Mouse (Mus musculus) embryonic facial prominence, embryonic 10.5 days (tissue): ENCODE data around the gene Nsd2. TPM values are rescaled to one million over a fixed set of nuclear protein-coding genes. Genes with fewer than 3 reads are reported as not detected.
"Not testable (repeated sequence)": the region's sequence is repeated elsewhere in the genome, so short reads cannot be mapped to it uniquely, and the experiment has no call there.

Source experiments
- DNase-seq: peaks from one replicate; pipeline ENCODE4 v3.0.0-alpha.2; 2017; ENCODE audit warnings: low spot score
- H3K27ac ChIP-seq: fragments of 300-500 bp; sonication (generic); replicated peaks from 2 replicates; pipeline ENCODE4 v1.5.1; 2016; ENCODE audit warnings: mild to moderate bottlenecking
- H3K27me3 ChIP-seq: fragments of 300-500 bp; sonication (generic); replicated peaks from 2 replicates; pipeline ENCODE4 v1.6.1; 2016; ENCODE audit warnings: low read depth, mild to moderate bottlenecking; ENCODE audit not compliant: poor library complexity, severe bottlenecking
- H3K36me3 ChIP-seq: fragments of 300-500 bp; sonication (generic); replicated peaks from 2 replicates; pipeline ENCODE4 v1.6.1; 2016; ENCODE audit warnings: mild to moderate bottlenecking, moderate library complexity
- H3K4me1 ChIP-seq: fragments of 300-500 bp; sonication (generic); 2 replicates; pipeline ENCODE4 v1.6.1; 2016
- H3K4me3 ChIP-seq: fragments of 300-500 bp; sonication (generic); 2 replicates; pipeline ENCODE4 v1.5.1; 2016; ENCODE audit warnings: mild to moderate bottlenecking, moderate library complexity
- H3K9me3 ChIP-seq: fragments of 300-500 bp; sonication (generic); 2 replicates; pipeline ENCODE4 v1.6.1; 2016; ENCODE audit warnings: mild to moderate bottlenecking
- WGBS: fragments of 180-500 bp; shearing (Covaris S2); methylation state at CpG from one replicate; pipeline ENCODE4 v1.1.7; 2016; 5-methylcytosine and 5-hydroxymethylcytosine counted together
- polyA plus RNA-seq: library from polyadenylated mRNA; unstranded; fragments of >200 nt; fragmentation: Nextera tagmentation; extraction: Ambion mirVana; gene quantifications from 2 replicates; pipeline ENCODE4 v1.2.1, GENCODE M21; 2016

The Nsd2 gene
- polyA plus RNA-seq, 1 experiment from 2014 or later, result 77.2 TPM

DNA sequence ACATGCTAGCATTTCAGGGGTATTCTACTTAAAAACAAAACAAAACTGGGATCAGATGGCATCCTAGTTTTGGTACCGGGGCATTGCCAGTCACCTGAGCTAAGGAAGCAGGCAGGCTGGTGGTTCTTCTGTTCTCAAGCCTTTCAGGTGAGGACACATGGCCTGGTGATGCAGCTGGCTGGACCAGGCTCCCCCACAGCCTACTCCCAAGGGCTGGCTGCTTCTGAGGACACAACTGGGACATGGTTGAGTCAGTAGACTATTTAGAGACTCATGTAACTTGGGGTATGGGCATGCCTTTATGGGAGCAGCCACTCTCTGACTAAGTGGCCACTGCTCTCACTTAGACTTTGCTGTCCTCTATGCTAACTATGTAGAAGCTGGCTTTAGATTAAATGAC, 54.9 kb downstream of the Nsd2 start:
- WGBS, result 94% methylated on average over 1 of the region's 1 CpGs
- Histone ChIP-seq H3K36me3 (peaks cover 98% of the 10 kb centered on the region), H3K9me3 (no peaks in the 10 kb centered on the region), H3K27ac (no peak overlapping the region), H3K4me3 (no peak overlapping the region), H3K27me3 (no peaks in the 10 kb centered on the region), H3K4me1 (no peaks in the 10 kb centered on the region)
- DNase-seq, result no peak

DNA sequence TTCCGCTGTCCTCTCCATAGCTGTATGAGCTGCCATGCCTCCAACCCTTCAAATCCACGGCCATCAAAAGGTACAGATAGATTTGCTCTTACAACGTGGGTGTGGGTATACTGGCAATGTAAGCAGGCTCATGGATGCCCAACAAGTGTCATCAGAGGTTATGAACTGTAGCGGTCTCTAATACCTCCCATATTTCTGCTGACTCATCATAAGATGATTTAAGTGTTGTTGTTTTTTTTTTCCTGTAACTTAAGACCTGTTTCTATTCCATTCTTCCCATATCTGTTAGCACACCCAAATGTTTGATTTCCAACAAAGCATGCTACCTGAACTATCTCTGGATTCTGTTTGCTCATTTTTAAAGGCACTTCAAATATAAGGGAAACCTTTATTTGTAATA, 60.6 kb downstream of the Nsd2 start:
- 93% methylated on average over 4 of the region's 4 CpGs for WGBS
- H3K27ac ChIP-seq, result no peak overlapping the region
- H3K4me3 ChIP-seq, result no peak overlapping the region
- no peaks in the 10 kb centered on the region for H3K9me3 ChIP-seq
- peaks cover 99% of the 10 kb centered on the region for H3K36me3 ChIP-seq
- no peak for DNase-seq
- no peaks in the 10 kb centered on the region for H3K27me3 ChIP-seq
- no peaks in the 10 kb centered on the region for H3K4me1 ChIP-seq

- WGBS, result 97% methylated on average over 6 of the region's 6 CpGs
- no peaks in the 10 kb centered on the region for H3K4me1 ChIP-seq
- DNase-seq, result no peak
- no peaks in the 10 kb centered on the region for H3K27me3 ChIP-seq
- H3K36me3 ChIP-seq, result peaks cover 100% of the 10 kb centered on the region
- no peak overlapping the region for H3K27ac ChIP-seq
- no peak overlapping the region for H3K4me3 ChIP-seq
- H3K9me3 ChIP-seq, result no peaks in the 10 kb centered on the region
Observed at GRCm38 (mm10) chr5:33893406-33893805, 72.9 kb downstream of the Nsd2 start.

DNA sequence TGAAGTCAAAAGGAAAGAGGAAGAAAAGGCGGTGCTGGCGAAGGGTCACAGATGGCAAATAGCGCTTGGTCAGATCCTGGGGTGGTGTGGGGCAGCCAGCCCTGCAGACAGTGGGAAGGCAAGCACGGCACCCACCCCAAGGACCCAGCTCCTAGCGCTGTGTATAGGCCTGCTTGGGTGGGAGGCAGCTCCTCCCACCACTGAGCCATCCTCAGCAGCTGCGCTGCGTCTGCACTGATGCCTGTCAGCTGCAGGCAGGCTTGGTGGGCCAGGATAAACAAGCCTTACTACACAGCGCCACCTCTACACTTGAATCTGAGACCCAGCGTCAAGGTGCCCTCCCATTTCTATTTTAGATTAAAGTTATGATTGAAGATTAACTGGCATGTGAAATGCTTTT, 74.6 kb downstream of the Nsd2 start:
- no peak overlapping the region for H3K27ac ChIP-seq
- no peaks in the 10 kb centered on the region for H3K9me3 ChIP-seq
- 94% methylated on average over 9 of the region's 9 CpGs for WGBS
- H3K4me1 ChIP-seq, result no peaks in the 10 kb centered on the region
- peaks cover 100% of the 10 kb centered on the region for H3K36me3 ChIP-seq
- no peaks in the 10 kb centered on the region for H3K27me3 ChIP-seq
- no peak overlapping the region for H3K4me3 ChIP-seq
- no peak for DNase-seq

DNA sequence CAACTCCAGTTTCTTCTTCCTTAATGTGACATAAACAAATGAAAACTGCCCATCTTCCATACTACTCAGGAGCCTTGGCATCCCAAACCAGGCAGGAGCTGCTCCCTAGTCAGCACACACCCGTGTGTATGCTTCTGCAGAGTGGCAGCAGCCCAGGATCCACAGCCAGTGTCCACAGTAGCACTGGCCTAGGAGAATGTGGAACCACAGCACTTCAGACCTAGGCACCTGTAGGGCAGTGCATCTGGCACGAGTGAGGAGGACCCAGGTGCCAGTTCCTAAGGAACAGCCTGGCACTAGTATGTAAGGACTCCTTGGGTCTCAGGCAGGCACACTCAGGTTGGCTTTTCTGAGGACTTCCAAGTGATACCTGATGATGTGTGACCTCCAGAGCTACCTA, 76.6 kb downstream of the Nsd2 start:
- no peak for DNase-seq
- 78% methylated on average over 2 of the region's 2 CpGs for WGBS
- Histone ChIP-seq H3K4me3 (no peak overlapping the region), H3K9me3 (no peaks in the 10 kb centered on the region), H3K27ac (no peak overlapping the region), H3K27me3 (no peaks in the 10 kb centered on the region), H3K36me3 (peaks cover 100% of the 10 kb centered on the region), H3K4me1 (no peaks in the 10 kb centered on the region)

DNA sequence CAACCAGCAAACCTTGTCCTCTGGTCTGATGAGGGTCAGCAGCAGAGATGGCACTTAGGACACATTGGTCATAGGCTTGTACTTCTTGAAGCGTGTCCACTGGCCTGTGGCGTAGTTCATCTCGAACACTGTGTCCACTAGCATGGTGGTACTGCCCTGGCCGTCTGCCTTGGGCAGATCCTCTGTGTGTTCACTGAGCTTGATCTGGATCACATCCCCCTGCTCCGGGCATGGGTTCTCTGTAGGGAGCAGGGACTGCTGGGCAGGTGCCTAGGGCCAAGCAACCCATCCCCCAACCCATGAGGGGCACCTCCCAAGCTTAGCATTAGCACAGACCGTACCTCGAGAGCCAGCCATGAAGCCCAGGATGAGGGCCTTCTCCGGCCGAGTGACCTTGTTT, 78.1 kb downstream of the Nsd2 start:
- Histone ChIP-seq H3K27me3 (no peaks in the 10 kb centered on the region), H3K4me1 (no peaks in the 10 kb centered on the region), H3K4me3 (no peak overlapping the region), H3K9me3 (no peaks in the 10 kb centered on the region), H3K36me3 (peaks cover 98% of the 10 kb centered on the region), H3K27ac (no peak overlapping the region)
- WGBS, result 90% methylated on average over 9 of the region's 9 CpGs
- no peak for DNase-seq

- 88% methylated on average over 3 of the region's 3 CpGs for WGBS
- Histone ChIP-seq H3K4me1 (no peaks in the 10 kb centered on the region), H3K27me3 (no peaks in the 10 kb centered on the region), H3K27ac (no peak overlapping the region), H3K4me3 (no peak overlapping the region), H3K9me3 (no peaks in the 10 kb centered on the region), H3K36me3 (peaks cover 95% of the 10 kb centered on the region)
- no peak for DNase-seq
Observed at GRCm38 (mm10) chr5:33899245-33899644, 78.7 kb downstream of the Nsd2 start.

DNA sequence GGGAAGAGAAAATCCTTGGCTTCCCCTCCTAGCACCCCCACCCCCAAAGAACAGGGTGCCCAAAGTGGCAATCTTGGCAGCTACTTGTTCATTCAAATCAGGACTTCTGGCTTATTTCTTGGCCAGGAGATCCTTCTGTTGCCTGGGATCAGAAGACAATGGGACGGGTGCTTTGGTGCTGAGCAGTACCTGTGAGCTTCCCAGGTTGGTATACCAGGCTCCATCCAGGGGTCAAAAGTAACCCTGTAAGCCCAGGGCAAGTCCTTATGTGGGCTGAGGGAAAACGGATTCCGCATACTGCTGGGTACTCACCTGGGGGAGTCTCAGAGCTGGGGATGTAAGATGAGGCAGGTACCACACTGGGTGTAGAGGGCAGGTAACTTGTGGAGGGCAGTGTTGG, 79.6 kb downstream of the Nsd2 start:
- H3K4me3 ChIP-seq, result no peak overlapping the region
- no peaks in the 10 kb centered on the region for H3K27me3 ChIP-seq
- no peak for DNase-seq
- no peaks in the 10 kb centered on the region for H3K9me3 ChIP-seq
- peaks cover 87% of the 10 kb centered on the region for H3K36me3 ChIP-seq
- H3K27ac ChIP-seq, result no peak overlapping the region
- WGBS, result 92% methylated on average over 3 of the region's 3 CpGs
- no peaks in the 10 kb centered on the region for H3K4me1 ChIP-seq

DNA sequence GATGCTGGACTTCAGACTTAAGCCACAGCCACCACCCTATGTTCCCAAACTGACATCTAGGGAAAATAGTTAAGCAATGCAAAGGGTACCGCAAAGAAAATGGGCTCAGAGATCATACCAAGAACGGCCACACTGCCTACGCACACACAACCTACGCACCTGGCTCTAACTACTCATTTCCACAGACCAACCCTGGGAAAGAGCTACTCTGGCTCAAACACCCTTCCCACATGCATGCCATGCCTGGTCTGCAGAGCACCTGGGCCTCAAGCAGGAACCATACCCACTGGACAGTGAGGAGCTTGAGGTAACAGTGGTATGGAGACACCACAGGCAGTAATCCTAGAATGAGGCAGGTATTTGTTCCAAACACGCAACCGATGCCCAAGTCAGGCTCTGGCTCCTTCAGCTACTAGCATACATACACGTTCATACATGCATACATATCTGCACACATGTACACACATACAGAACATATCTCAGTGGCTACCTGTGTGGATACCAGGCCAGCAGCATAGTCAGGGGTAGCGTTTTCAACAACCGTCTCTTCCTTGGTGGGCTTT, 80.3 kb downstream of the Nsd2 start:
- H3K36me3 ChIP-seq, result peaks cover 80% of the 10 kb centered on the region
- no peaks in the 10 kb centered on the region for H3K4me1 ChIP-seq
- no peaks in the 10 kb centered on the region for H3K9me3 ChIP-seq
- H3K27ac ChIP-seq, result no peak overlapping the region
- no peak overlapping the region for H3K4me3 ChIP-seq
- 97% methylated on average over 9 of the region's 9 CpGs for WGBS
- no peaks in the 10 kb centered on the region for H3K27me3 ChIP-seq
- DNase-seq, result no peak

DNA sequence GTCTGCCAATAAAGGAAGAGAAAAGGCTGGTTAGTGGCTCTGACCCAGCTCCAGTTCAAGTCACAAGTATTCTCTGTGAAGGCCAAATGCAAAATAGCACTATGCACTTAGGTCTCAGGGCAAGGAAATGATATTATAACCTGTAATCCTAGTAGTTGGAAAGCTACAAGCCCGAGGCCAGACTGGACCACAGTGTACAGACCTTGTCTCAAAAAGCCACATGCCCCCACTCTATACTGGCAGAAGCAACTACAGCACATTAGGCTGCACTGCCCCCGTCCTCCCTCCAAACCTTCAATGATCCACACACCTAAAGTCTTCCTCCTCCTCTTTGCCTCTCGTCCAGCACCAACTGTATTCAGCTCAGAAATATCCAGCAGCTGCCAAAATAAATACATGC, 80.8 kb downstream of the Nsd2 start:
- no peaks in the 10 kb centered on the region for H3K9me3 ChIP-seq
- no peaks in the 10 kb centered on the region for H3K4me1 ChIP-seq
- H3K27me3 ChIP-seq, result no peaks in the 10 kb centered on the region
- no peak for DNase-seq
- peaks cover 75% of the 10 kb centered on the region for H3K36me3 ChIP-seq
- no peak overlapping the region for H3K4me3 ChIP-seq
- H3K27ac ChIP-seq, result no peak overlapping the region
- 88% methylated on average over 3 of the region's 3 CpGs for WGBS

DNA sequence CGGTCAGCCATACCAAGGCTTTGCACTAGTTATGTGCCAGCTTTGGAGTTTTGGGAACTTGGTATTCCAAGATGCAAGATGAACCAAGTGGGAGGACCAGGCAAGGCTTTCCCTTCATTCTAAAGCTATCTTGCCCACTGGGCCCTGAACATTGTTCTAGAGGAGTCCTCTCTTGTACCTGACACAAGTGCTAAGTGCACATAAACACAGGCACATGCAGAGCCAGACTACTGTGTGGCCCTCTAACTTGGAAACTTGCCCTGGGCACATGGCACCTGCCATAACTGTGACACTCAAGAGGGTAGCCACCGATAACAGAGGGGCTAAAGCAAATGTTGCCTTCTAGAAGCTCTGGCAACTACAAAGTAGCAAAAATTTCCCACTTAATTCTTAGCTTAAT, 82.2 kb downstream of the Nsd2 start:
- no peaks in the 10 kb centered on the region for H3K9me3 ChIP-seq
- no peak overlapping the region for H3K27ac ChIP-seq
- H3K36me3 ChIP-seq, result peaks cover 61% of the 10 kb centered on the region
- DNase-seq, result no peak
- WGBS, result 95% methylated on average over 2 of the region's 2 CpGs
- H3K4me3 ChIP-seq, result no peak overlapping the region
- H3K4me1 ChIP-seq, result no peaks in the 10 kb centered on the region
- no peaks in the 10 kb centered on the region for H3K27me3 ChIP-seq

DNA sequence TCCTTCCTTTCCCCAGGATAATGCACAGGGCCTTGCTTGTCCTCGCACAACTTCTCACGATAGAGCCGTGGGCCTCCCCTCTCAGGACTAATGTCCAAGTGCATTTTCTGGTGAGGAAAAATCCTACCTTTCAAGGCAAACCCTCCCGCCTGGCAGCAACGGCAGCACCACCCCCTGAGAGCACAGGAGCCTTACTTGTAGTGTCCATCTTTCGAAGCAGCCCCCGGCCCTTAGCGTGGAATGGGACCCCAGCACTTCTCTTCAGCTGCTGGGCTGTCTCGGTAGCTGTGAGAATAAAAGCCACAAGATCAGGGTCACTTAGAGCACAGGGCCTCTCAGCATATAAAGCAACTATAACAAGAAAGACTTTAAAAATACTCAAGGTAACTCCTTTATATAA, 82.7 kb downstream of the Nsd2 start:
- Histone ChIP-seq H3K36me3 (peaks cover 56% of the 10 kb centered on the region), H3K27me3 (no peaks in the 10 kb centered on the region), H3K27ac (no peak overlapping the region), H3K4me3 (no peak overlapping the region), H3K9me3 (no peaks in the 10 kb centered on the region), H3K4me1 (no peaks in the 10 kb centered on the region)
- no peak for DNase-seq
- 92% methylated on average over 9 of the region's 9 CpGs for WGBS

DNA sequence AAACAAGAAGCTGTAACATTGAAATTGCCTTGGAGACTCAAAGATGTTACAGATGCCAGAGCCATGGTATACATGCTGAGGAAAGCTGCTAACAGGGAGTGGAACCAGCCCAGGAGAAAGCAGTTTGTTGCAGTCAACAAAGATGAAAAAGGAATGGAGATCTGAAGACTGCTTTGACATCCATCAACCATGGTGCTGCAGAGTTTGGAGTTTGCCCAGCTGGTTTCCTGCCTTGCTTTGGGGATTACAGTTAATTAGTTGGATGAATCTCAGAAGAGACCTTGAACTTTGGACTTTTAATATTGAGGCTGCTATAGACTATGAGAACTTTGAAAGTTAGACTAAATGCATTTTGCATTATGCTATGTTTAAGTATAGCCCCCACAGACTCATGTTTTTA, 94.5 kb downstream of the Nsd2 start:
- not testable (repeated sequence) for H3K27me3 ChIP-seq, H3K9me3 ChIP-seq, DNase-seq, H3K4me1 ChIP-seq, H3K4me3 ChIP-seq, H3K27ac ChIP-seq
- H3K36me3 ChIP-seq, result peaks cover 77% of the 10 kb centered on the region

DNA sequence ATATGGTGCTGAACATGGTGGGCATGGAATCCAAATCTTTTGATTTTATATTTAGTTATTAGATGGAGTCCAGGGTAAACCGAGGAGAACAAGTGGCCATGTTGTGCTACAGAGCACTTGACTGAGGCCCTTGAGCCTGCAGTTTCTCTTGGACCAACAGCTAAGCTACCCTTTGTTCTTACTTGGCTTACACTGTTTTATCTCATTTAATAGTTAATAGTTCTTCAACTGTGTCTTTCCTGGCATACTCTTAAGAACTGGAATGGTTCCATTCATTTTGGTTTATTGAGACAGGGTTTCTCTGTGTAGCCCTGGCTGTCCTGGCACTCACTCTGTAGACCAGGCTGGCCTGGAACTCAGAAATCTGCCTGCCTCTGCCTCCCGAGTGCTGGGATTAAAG, 96.1 kb downstream of the Nsd2 start:
- H3K9me3 ChIP-seq, H3K4me1 ChIP-seq, H3K4me3 ChIP-seq, DNase-seq, H3K27ac ChIP-seq, H3K27me3 ChIP-seq: not testable (repeated sequence)
- H3K36me3 ChIP-seq, result peaks cover 93% of the 10 kb centered on the region
- 96% methylated on average over 2 of the region's 2 CpGs for WGBS
